Mouse (Mus musculus) bone marrow, adult 2 months (tissue): Measurements from ENCODE around the gene Lum. TPM values are rescaled to one million over a fixed set of nuclear protein-coding genes. Genes with fewer than 3 reads are reported as not detected.

Experiments
- H3K27ac ChIP-seq: fragments of 200-500 bp; 2 replicates; pipeline ENCODE4 v1.5.1; 2012; ENCODE audit warnings: low read depth, mild to moderate bottlenecking, control low read depth, inconsistent platforms, low read length; ENCODE audit not compliant: control insufficient read depth, poor library complexity, insufficient read depth
- H3K4me1 ChIP-seq: fragments of 200-500 bp; 2 replicates; pipeline ENCODE4 v1.6.1; 2011; ENCODE audit warnings: low read length; ENCODE audit not compliant: control insufficient read depth, insufficient read depth
- H3K4me3 ChIP-seq: fragments of 200-500 bp; replicated peaks from 2 replicates; pipeline ENCODE3; 2011; ENCODE audit warnings: mild to moderate bottlenecking, low read depth, low read length, control low read depth; ENCODE audit not compliant: control insufficient read depth
- CTCF ChIP-seq: fragments of 200-500 bp; IDR thresholded peaks from 2 replicates; pipeline ENCODE4 v1.5.1; 2011; ENCODE audit warnings: low read length, control low read depth; ENCODE audit not compliant: control insufficient read depth, insufficient read depth
- POLR2A ChIP-seq: fragments of 200-500 bp; IDR thresholded peaks from 2 replicates; pipeline ENCODE4 v1.6.1; 2011; ENCODE audit warnings: low read depth, mild to moderate bottlenecking, control low read depth, low read length, borderline replicate concordance; ENCODE audit not compliant: control insufficient read depth
- WGBS: fragments of 180-500 bp; shearing (Covaris S2); methylation state at CpG from one replicate; pipeline ENCODE4 v1.1.7; 2018; 5-methylcytosine and 5-hydroxymethylcytosine counted together
- polyA plus RNA-seq: library from polyadenylated mRNA; stranded (reverse); fragments of >200 nt; gene quantifications from 2 replicates; pipeline ENCODE4 v1.2.4, GENCODE M21; 2011; ENCODE audit warnings: low replicate concordance; ENCODE audit not compliant: missing spikeins, insufficient read depth, insufficient read length

Gene Lum
- polyA plus RNA-seq, 1 experiment, result 11.6 TPM

- H3K27ac ChIP-seq, result no peak overlapping the region
- TF ChIP-seq CTCF (no peak), POLR2A (no peak)
- 67% methylated on average over 3 of the region's 3 CpGs for WGBS
- H3K4me3 ChIP-seq, result no peak overlapping the region
- no peaks in the 10 kb centered on the region for H3K4me1 ChIP-seq
Measured at GRCm38 (mm10) chr10:97584176-97584575, 19.2 kb downstream of the Lum start.

GRCm38 (mm10) chr10:97587159-97587558, 22.2 kb downstream of the Lum start:
- WGBS, result 77% methylated on average over 5 of the region's 5 CpGs
- Histone ChIP-seq H3K27ac (no peak overlapping the region), H3K4me3 (no peak overlapping the region), H3K4me1 (no peaks in the 10 kb centered on the region)
- TF ChIP-seq CTCF, result no peak
- no peak for TF ChIP-seq POLR2A

GRCm38 (mm10) chr10:97589574-97589973, 24.6 kb downstream of the Lum start:
- 83% methylated on average over 6 of the region's 6 CpGs for WGBS
- Histone ChIP-seq H3K4me3 (no peak overlapping the region), H3K4me1 (no peaks in the 10 kb centered on the region), H3K27ac (no peak overlapping the region)
- TF ChIP-seq POLR2A, result no peak
- TF ChIP-seq CTCF, result no peak

- no peaks in the 10 kb centered on the region for H3K4me1 ChIP-seq
- no peak overlapping the region for H3K4me3 ChIP-seq
- H3K27ac ChIP-seq, result no peak overlapping the region
- WGBS, result 55% methylated on average over 3 of the region's 3 CpGs
- no peak for TF ChIP-seq POLR2A
- TF ChIP-seq CTCF, result no peak
Measured at GRCm38 (mm10) chr10:97591036-97591435, 26.1 kb downstream of the Lum start.

- Histone ChIP-seq H3K4me3 (no peak overlapping the region), H3K27ac (no peak overlapping the region), H3K4me1 (no peaks in the 10 kb centered on the region)
- whole genome bisulfite sequencing, result 63% methylated on average over 3 of the region's 3 CpGs
- TF ChIP-seq POLR2A (no peak), CTCF (no peak)
Measured at GRCm38 (mm10) chr10:97591685-97592084, 26.8 kb downstream of the Lum start.

GRCm38 (mm10) chr10:97595680-97596079, 30.8 kb downstream of the Lum start:
- Histone ChIP-seq H3K4me1 (no peaks in the 10 kb centered on the region), H3K4me3 (no peak overlapping the region), H3K27ac (no peak overlapping the region)
- 67% methylated on average over 1 of the region's 1 CpGs for WGBS
- TF ChIP-seq CTCF (no peak), POLR2A (no peak)

- Histone ChIP-seq H3K4me1 (no peaks in the 10 kb centered on the region), H3K27ac (no peak overlapping the region), H3K4me3 (no peak overlapping the region)
- no peak for TF ChIP-seq POLR2A
- no peak for TF ChIP-seq CTCF
- WGBS, result 59% methylated on average over 4 of the region's 4 CpGs
Measured at GRCm38 (mm10) chr10:97601744-97602143, 36.8 kb downstream of the Lum start.

- H3K4me3 ChIP-seq, result no peak overlapping the region
- H3K4me1 ChIP-seq, result no peaks in the 10 kb centered on the region
- H3K27ac ChIP-seq, result no peak overlapping the region
- TF ChIP-seq POLR2A, result no peak
- no peak for TF ChIP-seq CTCF
Measured at GRCm38 (mm10) chr10:97603256-97603655, 38.3 kb downstream of the Lum start.

- 67% methylated on average over 2 of the region's 2 CpGs for WGBS
- H3K4me3 ChIP-seq, result no peak within 1 kb of the TSS
- TF ChIP-seq POLR2A, result no peak
- TF ChIP-seq CTCF, result no peak
- no peaks in the 10 kb centered on the region for H3K4me1 ChIP-seq
- H3K27ac ChIP-seq, result no peak within 1 kb of the TSS
Measured at GRCm38 (mm10) chr10:97606579-97606978, 41.7 kb downstream of the Lum start, which contains the start of gene Kera. TSS of gene Kera (plus strand) at chr10:97606879.

Other genes with a start within 250 kb of the Lum start
- gene Dcn, start 85.5 kb upstream of the Lum start, polyA plus RNA-seq, result 6.1 and 19.8 TPM in 2 replicates
- not detected in 2 replicates for gene Kera, start 41.8 kb downstream of the Lum start, polyA plus RNA-seq
- gene Epyc, start 78.9 kb downstream of the Lum start, polyA plus RNA-seq, result not detected in 2 replicates
- not detected in 2 replicates for gene Ccer1, start 127.9 kb downstream of the Lum start, polyA plus RNA-seq
- gene C030005K15Rik, start 161.6 kb downstream of the Lum start, polyA plus RNA-seq, result not detected in 2 replicates